Mouse (Mus musculus) monocyte, adult 5-6 weeks (primary cell): ENCODE measurements around the gene Wdr18. TPM values are rescaled to one million over a fixed set of nuclear protein-coding genes. Genes with fewer than 3 reads are reported as not detected.

ENCODE experiments used
- ATAC-seq: fragments of 153-309, 156-312 bp; replicated peaks from 2 replicates; pipeline ENCODE4 v1.8.0; 2017; ENCODE audit warnings: mild to moderate bottlenecking; ENCODE audit not compliant: low TSS enrichment, insufficient number of reproducible peaks, severe bottlenecking, poor library complexity, low FRiP score
- total RNA-seq: library from RNA; stranded (forward); fragments of 200-1000, 200-491, 200-594 nt; gene quantifications from 3 replicates; pipeline ENCODE4 v1.2.3, GENCODE M21; 2017

Gene Wdr18
- 7.8 to 14.2 TPM (median 8.8 TPM) in 3 replicates for total RNA-seq

DNA sequence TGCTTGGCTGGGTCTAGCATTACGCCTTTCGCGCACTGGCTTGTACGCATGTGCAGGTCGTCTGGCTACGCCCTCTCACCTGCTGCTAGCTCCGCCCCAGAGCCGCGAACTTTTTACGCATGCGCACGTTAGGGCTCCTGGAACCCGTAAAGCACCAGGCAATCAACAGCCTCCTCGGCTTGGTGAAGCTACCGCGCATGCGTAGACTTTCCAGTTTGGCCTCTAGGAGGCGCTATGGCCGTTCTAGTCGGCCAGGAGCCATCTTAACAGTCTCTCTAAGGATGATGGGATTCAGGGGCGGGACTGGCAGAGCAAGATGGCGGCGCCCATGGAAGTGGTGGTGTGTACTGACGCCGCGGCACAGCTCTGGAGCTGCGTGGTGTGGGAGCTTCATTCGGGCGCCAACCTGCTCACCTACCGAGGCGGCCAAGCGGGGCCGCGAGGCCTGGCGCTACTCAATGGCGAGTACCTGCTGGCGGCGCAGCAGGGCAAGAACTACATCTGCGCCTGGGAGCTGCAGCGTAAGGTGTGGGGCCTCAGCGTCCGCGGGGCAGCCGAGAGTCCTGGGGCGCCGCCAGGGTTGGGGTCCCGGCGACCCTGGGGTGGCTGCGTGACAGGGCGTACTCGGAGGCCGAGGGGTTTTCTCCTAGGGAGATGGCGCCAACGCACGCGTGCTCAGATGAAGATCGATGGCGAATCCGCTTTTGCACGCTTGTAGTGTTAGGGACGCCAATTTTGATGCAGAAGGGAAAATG, at the start of gene Wdr18:
Gene Wdr18, plus strand, starts transcription at position 306 of the 755 bp plus-strand sequence.
- peak; percentile 85 for ATAC-seq

DNA sequence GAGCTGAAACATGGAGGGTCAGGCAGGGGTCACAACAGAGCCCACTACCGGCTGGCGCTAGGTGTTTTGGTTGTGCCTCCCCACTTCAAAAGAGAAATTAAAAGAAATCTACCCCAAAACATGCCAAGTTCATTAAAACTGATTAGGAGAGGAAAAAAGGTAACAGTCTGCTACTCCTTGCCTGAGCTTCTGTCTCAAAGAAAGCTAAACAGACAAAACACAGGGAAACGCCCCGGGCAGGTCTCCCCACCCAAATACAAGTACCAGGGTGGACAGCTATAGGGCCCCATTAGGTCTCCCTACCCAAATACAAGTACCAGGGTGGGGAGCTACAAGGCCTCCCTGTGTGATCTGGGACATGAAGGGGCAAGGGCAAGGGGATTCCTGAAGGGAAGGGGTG, 49.4 kb upstream of the Wdr18 start, which contains the start of gene Gm26602:
Gene Gm26602, plus strand, starts transcription at position 301 of the 400 bp plus-strand sequence.
- no peak for ATAC-seq

DNA sequence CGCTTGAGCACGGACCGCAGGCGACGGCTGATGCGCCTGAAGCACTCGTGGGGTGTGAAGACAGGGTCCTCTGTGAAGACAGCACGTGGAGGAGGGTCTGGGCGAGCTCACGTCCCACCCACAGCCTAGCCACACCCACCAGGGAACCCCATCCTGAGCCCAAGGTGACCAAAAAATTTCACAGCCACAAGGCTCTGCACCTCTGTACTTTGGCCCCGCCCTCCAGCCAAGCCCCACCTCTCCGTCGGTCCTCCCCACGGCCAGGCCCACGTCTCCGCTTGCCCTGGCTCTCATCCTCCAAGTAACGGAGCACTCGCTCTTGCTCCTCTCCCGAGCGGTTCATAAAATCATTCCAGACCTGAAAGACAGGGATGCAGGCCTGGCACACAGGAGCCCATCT, 47.5 kb upstream of the Wdr18 start:
- no peak for ATAC-seq

DNA sequence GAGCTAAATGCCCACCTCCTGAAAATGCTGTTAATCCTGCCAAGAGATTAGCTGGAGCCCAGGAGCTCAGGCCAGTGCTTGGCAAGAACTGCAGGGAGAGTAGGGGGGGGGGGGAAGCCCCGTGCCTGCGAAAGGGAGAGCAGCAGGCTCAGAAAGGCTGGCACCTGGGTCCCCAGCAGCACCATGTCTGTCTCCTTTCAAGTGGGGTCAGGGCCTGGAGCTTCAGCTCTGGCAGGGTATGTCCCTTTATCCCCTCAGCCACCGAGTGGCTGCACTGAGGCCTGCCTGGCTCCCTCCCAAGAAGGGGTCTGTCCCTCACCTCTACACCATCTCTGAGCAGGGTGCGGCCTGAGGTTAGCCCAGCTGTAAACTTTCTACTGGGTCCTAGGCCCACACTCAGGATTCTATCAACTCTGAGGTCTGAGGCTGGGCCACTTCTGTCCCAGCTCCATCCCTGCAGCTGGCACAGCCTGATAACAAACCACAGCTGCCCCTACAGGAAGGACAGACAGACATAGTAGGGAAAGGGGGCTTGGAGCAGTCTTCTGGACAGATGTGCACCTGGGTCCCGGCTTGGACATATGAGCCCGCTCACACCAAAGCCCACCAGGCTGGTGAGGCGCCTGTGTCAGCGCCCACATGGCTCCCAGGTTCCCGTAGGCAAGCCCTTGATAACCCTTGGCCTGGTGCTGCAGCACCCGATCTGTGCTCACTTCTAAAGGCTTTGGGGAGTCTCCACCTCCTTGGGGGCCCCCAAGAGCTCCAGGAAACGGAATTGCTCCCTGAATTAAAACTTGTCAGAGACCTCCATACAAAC, 45.6 kb upstream of the Wdr18 start:
- ATAC-seq: no peak

DNA sequence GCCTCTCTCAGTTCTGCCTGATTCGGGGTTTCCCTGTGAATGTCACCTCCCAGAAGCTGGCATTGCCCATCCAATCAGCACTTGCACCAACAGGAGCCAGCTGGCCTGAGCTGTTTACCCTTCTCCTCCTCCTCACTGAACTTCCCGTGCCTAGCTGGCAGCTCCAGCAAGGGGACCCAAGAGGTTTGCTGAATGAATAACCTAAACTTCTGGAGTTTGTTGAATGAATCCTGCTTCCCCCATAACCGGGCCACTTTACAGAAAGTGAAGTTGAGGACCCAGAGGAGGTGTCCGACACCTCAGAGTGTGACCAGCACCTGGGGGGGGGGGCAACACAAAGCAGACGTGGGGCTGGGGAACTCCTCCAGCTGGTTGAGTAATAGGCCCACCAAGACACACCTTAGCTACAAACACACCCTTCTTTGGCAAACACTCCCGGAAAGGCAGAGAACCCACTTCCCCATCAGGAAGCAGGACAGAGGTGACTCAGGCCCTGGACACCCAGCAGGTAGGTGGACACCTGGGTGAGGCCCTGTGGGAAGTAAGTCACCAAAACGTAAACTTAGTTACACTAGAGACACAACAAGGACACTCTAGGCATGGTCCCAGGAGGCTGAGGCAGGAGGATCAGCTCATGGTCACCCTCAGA, 44.9 kb upstream of the Wdr18 start:
- ATAC-seq: no peak

DNA sequence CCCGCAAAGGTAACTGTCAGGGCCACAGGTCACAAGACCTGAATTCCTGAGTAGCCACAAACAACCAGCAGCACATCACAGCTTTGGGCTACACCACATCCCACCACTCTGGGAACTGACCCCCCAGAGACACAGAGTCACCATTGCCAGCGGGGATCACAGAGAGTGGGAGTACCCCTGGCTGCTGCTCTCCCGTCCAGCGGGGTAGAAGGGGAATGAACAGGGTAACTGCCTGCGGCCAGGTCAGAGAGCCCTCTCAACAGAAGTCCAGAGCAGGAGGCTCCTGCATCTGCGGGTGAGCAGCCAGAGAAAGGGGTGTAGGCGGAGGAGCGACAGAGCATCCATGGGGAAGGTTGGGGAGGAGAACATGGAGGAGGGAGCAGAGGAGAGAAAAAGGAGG, 43.9 kb upstream of the Wdr18 start:
- ATAC-seq: no peak

DNA sequence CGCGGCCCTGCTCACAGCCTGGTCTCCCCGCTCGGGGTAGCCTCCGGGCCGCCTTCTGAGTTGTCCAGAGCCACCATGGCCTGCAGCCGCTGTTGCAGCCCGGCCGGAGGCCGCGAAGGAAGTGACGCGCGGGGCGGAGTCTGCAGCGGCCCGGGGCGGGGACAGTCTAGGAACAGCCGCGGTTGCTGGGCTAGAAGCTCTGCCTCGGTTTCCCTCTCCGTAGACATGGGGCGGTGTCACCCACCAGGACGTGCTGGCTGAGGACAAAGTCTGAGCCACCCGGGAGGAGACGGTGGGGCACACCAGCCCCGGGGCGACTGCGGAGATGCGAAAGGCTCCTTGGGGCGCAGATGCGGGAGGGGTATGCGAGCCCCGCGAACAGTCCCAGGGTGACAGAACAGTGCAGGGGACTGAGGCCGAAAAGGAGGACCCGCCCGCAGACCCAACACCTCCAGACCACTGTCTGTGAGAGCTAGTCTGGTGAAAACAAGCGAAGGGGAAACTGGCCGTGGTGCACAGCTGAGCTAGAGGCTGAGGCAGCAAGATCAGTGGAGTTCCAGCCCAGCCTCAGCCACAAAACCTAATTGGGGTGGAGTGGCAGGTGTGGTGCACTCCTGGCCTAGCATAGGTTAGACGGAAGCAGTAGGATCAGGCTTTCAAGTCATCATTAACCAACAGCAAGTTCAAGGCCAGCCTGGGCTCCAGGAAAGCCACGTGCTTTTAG, 43.0 kb upstream of the Wdr18 start, which contains the start of gene Kiss1r:
Gene Kiss1r, plus strand, starts transcription at position 164 of the 724 bp plus-strand sequence.
- ATAC-seq: peak; percentile 64

DNA sequence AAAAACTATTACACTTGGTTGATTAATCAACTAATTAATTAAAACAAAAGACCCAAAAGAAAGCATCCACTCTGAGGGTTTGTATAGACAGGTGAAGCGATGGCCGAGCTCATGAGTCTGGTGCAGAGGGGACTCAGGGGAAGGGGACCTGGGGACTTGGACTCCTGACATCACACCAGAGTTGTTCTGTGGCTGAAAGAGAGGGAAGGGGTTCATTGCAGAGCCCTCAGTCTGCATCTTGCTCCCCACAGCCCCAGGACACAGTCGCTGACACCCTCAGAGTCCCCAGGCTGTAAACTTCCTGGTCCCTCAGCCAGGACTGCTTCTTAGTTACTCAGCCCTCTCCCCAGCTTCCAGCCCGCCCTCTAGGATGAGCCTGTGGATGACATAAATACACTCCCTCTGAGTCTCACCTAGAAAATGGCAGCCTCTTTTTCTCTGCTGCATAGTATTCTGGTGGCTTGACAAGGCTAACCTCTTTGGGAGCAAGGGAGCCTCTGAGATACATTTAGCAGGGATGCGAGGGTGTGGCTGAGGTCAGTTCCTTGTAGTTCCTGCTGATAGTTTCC, 42.3 kb upstream of the Wdr18 start:
- no peak for ATAC-seq

DNA sequence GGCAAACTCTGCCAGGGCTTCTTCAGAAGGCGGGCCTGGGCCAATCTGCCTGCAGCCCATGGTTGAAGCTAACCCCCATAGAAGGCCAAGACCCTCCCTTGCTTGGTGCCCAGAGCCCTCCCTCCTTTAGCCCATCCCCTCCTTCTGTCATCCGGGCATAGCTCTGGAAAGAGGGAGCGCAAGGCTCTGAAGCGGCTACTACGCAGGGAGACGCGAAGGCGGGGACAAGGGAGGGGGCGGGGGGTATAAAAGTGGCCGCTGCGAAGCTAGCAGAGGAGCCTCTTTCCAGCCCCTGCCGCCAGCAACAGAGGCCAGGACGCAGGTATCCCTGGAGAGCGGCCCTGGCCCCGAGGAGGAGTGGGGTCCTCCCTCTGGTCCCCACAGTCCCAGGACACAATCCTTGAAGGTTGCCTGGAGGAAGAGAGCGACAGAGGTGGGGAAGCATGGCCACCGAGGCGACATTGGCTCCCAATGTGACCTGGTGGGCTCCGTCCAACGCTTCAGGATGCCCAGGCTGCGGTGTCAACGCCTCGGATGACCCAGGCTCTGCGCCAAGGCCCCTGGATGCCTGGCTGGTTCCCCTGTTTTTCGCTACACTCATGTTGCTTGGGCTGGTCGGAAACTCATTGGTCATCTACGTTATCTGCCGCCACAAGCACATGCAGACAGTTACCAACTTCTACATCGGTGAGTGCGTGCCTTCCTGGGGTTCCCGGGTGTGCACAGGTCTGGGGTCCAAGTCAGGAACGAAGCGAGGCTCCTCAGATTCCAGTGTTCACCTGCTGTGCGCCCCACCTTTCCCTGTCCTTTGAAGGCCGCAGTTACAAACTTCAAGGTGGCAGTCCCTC, 41.5 kb upstream of the Wdr18 start:
- ATAC-seq: no peak

DNA sequence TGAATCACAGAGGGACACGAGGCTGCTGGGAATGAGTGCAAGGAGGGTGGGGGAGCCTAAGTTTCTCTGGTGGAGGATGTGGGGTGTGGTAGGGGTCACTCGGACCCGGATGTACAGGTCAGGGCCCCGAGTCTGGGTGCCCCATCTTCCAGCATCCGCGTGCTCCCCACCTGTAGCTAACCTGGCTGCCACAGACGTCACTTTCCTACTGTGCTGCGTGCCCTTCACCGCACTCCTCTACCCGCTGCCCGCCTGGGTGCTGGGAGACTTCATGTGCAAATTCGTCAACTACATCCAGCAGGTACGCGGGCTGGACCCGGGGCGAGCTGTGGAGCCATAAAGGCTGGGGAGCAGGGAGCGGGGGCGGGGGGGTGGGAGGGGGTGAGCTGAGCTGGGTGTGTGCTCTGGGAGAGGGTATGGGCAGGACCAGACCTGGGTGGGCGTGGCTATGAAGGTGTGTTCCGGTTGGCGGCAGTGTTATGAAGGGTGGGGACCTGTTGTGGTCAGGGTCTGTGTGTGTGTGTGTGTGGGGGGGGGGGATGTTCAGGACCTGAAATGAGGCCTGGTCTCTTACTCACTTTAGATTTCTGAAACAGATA, 40.6 kb upstream of the Wdr18 start:
- ATAC-seq: no peak

DNA sequence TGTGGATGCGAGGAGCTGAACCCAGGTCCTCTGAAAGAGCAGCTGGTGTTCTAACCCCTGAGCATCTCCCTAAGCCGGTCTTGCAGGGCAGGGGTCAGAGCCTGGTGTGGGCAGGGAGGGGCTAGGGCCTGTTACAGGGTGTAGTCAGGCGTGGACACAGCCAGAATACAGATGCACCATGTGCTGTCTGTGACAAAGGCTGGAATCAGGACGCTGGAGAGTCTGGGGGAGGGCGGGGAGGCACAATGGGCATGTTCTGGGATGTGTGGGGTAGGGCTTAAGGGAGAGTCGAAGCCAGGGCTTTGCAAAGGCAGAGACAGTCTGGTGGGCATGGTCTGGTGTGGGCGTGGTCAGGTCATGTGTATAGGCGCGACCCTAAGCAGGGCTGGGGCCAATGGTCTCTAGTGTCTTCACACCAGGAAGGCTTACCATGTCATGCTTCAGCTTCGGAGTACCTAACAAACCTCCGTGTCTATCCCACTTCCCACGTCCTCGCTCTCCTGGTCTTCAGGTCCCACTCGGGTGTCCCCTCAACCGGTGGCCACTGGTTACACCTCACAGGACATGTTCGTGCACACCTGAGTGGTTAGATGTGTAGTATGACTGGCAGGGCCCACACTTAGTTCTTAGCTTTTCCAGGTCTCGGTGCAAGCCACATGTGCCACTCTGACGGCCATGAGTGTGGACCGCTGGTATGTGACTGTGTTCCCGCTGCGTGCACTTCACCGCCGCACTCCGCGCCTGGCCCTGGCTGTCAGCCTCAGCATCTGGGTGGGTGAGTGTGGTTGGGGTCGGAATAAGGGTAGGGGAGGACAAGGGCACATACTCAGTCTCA, 39.7 kb upstream of the Wdr18 start:
- ATAC-seq: no peak

DNA sequence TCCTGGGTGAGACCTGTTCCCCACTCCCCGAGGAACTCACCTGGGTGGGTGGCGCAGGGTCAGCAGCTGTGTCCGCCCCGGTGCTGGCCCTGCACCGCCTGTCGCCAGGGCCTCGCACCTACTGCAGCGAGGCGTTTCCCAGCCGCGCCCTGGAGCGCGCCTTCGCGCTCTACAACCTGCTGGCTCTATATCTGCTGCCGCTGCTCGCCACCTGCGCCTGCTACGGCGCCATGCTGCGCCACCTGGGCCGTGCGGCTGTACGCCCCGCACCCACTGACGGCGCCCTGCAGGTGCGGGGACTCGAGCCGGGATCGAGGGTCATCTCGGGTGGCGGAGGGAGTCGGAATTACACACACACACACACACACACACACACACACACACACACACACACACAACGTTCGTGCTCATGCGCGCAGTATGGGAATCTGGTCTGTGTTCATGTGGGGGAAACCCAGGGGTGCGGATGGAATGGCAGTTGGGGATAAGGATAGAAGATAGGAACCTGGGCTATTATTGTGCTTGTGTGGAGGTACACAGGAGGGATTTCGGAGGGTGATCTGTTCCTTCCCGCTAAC, 38.9 kb upstream of the Wdr18 start, which contains the start of gene R3hdm4:
Gene R3hdm4, minus strand, starts transcription at position 251 of the 578 bp plus-strand sequence.
- ATAC-seq: no peak

DNA sequence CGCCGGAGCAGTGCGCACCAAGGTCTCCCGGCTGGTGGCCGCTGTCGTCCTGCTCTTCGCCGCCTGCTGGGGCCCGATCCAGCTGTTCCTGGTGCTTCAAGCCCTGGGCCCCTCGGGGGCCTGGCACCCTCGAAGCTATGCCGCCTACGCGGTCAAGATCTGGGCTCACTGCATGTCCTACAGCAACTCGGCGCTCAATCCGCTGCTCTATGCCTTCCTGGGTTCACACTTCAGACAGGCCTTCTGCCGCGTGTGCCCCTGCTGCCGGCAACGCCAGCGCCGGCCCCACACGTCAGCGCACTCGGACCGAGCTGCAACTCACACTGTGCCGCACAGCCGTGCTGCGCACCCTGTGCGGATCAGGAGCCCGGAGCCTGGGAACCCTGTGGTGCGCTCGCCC, 38.4 kb upstream of the Wdr18 start:
- ATAC-seq: no peak

DNA sequence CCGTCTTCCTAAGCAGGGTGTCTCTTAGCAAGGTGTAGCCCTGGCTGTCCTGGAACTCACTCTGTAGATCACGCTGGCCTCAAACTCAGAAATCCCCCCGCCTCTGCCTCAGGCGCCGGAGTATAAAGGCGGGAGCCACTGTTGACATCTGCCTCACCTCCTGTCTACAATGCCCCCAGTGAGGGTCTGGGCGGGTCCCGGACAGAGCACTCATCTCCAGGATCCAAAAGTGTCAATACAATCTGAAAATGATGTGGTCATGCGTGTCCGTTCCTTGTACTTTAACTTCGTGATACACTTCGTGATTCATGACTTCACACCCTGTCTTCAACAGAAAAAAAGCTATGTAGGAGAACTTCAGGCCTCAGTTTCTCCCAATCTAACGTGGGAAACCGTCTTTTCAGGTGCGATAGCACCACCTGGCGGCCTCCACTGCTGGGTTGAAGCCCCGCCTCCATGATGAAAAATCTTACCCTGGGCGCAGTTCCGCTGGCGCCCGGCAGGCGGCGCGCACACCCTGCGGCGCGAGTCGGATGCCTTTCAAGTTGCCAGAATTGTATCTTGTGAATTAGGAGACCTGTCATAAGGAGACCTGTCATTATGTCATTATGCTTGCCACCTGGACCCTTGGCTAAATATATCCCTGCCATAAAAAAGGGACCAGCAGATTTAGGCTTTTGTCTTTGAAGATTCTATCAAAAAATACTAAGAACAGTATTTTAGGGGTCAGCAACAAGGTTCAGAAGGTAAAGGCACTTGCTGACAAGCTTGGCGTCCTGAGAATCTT, 34.8 kb upstream of the Wdr18 start:
- ATAC-seq: peak; percentile 24

DNA sequence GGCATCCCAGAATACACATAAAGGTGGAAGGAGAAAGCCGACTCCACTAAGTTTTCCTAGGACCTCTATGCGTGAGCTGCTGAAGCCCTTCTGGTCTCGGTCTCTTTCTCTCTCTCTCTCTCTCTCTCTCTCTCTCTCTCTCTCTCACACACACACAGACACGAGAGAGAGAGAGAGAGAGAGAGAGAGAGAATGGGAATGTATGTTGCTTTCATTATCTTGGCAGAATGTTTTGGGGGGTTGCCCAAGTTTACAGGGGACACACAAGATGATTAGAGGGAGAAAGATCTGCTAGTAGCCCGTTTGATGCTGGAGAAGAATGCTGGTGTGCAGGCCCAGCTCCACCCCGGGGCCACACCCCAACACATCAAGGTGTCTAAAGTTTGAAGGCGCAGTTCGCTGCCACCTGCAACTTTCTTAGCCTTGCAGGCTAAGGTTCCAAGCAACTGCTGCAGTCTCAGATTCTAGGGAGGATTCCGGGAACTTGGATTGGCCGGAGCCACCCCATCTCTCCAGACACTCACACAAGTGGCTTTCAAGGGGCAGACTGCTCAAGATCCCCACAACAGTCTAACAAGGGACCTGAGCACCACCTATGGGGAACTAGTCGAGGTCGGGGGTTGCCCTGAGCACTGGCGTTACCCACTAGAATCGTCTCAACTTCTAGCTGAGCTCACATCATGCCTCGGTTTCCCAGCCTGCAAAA, 34.0 kb upstream of the Wdr18 start:
- ATAC-seq: no peak
